21 mouse cellular contexts compared by ENCODE assay signal in the genomic region with DNA sequence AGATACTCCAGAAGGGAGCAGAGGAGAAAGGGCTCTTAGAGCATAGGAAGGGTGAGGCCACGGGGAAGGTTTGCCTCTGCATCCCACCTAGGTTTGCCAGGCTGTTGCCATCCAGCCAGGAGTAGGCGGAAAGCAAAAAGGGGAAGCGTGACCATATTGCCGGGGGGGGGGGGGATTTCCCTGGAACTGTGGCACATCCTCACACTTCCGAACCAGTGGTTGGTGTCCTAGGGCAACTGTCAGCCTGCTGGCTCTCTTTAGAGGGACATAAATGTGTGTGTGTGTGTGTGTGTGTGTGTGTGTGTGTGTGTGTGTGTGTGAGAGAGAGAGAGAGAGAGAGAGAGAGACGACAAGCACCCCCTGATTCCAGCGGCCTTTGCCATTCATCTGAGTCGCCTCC.
DNase-seq lines count a peak whose midpoint lies in the region; ATAC-seq and TF ChIP-seq lines count a peak whose summit lies in the region.
"Had no signal": no experiment of that assay in that cellular context is flagged by ENCODE, and none has a peak within 500 bp of the region (broad histone marks: within the 10 kb centered on the region; RNA-seq: fewer than 3 reads in every experiment).

No protein-coding gene starts in this region.

- WGBS in stomach, postnatal 0 days, result 65% methylated on average over 7 of the region's 8 CpGs
- WGBS in kidney, embryonic 16.5 days, result 91% methylated on average over 8 of the region's 8 CpGs
- WGBS in heart, embryonic 11.5 days (ENCODE audit: insufficient replicate concordance), result 88% methylated on average over 8 of the region's 8 CpGs

- H3K27me3 ChIP-seq in stomach, postnatal 0 days (ENCODE audit: control insufficient read depth, insufficient read depth, low read length), result no peaks in the 10 kb centered on the region
- H3K27me3 ChIP-seq in kidney, embryonic 16.5 days (ENCODE audit: insufficient read depth, low read length), result no peaks in the 10 kb centered on the region
- H3K27me3 ChIP-seq in heart, embryonic 11.5 days (ENCODE audit: control insufficient read depth, insufficient read depth, low read length), result no peaks in the 10 kb centered on the region
- H3K27me3 ChIP-seq: embryonic facial prominence, embryonic 15.5 days had no signal

- no peak overlapping the region for H3K4me3 ChIP-seq in stomach, postnatal 0 days (ENCODE audit: low read depth, low read length)
- no peak overlapping the region for H3K4me3 ChIP-seq in kidney, embryonic 16.5 days (ENCODE audit: low read length)
- H3K4me3 ChIP-seq in heart, embryonic 11.5 days (ENCODE audit: low read depth, low read length), result no peak overlapping the region
- H3K4me3 ChIP-seq: embryonic facial prominence, embryonic 15.5 days; erythroblast, embryonic 14.5 days; forebrain, embryonic 10.5 days; gastrocnemius, adult 2 months; heart, embryonic 10.5 days; hindbrain, embryonic 10.5 days had no signal

- DNase-seq in 416B (ENCODE audit: low read depth), result peak; percentile 10
- DNase-seq in stomach, postnatal 0 days (ENCODE audit: low spot score), result no peak
- DNase-seq in thymus, postnatal 25 days, result no peak
- DNase-seq: adrenal gland, adult 2 months; adrenal gland, postnatal 25 days; cerebellum, adult 2 months; embryo, embryonic 11 days; gastrocnemius, adult 2 months; gastrocnemius, postnatal 25 days; heart, adult 18-20 months had no signal

- peak; percentile 33; the same call in 1 of the 2 replicates for ATAC-seq in common myeloid progenitor, adult 5-6 weeks (replicated peaks; ENCODE audit: low read depth, poor library complexity, severe bottlenecking)
- peak; percentile 59 for ATAC-seq in megakaryocyte progenitor cell, adult 5-6 weeks (replicated peaks; ENCODE audit: poor library complexity)
- no peak for ATAC-seq in stomach, postnatal 0 days (ENCODE audit: low FRiP score, low TSS enrichment)
- no peak for ATAC-seq in kidney, embryonic 16.5 days (ENCODE audit: low FRiP score, low TSS enrichment)
- ATAC-seq in heart, embryonic 11.5 days (replicated peaks; ENCODE audit: insufficient number of reproducible peaks, low FRiP score, low TSS enrichment), result no peak
- ATAC-seq: forebrain, embryonic 14.5 days had no signal

- TF ChIP-seq CTCF in stomach, postnatal 0 days (IDR thresholded peaks at IDR 0.05; ENCODE audit: low read depth), result no peak

- no peak for TF ChIP-seq EP300 in stomach, postnatal 0 days (optimal IDR thresholded peaks at IDR 0.05)

- H3K9me3 ChIP-seq in stomach, postnatal 0 days (ENCODE audit: control insufficient read depth, low read length), result no peaks in the 10 kb centered on the region
- H3K9me3 ChIP-seq in kidney, embryonic 16.5 days (ENCODE audit: low read length), result peaks cover 4% of the 10 kb centered on the region; the same call in 1 of the 2 replicates
- H3K9me3 ChIP-seq in heart, embryonic 11.5 days (replicated peaks; ENCODE audit: control insufficient read depth, low read length), result no peaks in the 10 kb centered on the region
- H3K9me3 ChIP-seq: embryonic facial prominence, embryonic 15.5 days; forebrain, embryonic 10.5 days had no signal

- H3K36me3 ChIP-seq in stomach, postnatal 0 days (ENCODE audit: control insufficient read depth, insufficient read depth, low read length), result no peaks in the 10 kb centered on the region
- H3K36me3 ChIP-seq in kidney, embryonic 16.5 days (ENCODE audit: insufficient read depth, low read length), result peaks cover 4% of the 10 kb centered on the region; the same call in 1 of the 2 replicates
- no peaks in the 10 kb centered on the region for H3K36me3 ChIP-seq in heart, embryonic 11.5 days (ENCODE audit: control insufficient read depth, insufficient read depth, low read length)
- H3K36me3 ChIP-seq: embryonic facial prominence, embryonic 15.5 days; forebrain, embryonic 10.5 days; heart, embryonic 10.5 days; hindbrain, embryonic 10.5 days had no signal

- H3K4me2 ChIP-seq in stomach, postnatal 0 days (replicated peaks; ENCODE audit: low read depth), result no peak overlapping the region
- no peak overlapping the region for H3K4me2 ChIP-seq in kidney, embryonic 16.5 days (replicated peaks; ENCODE audit: low read depth, low read length)
- H3K4me2 ChIP-seq in heart, embryonic 11.5 days, result no peak overlapping the region
- H3K4me2 ChIP-seq: embryonic facial prominence, embryonic 15.5 days; hindbrain, embryonic 14.5 days had no signal

- no peak overlapping the region for H3K9ac ChIP-seq in stomach, postnatal 0 days (ENCODE audit: low read length)
- no peak overlapping the region for H3K9ac ChIP-seq in kidney, embryonic 16.5 days (replicated peaks; ENCODE audit: low read length)
- no peak overlapping the region for H3K9ac ChIP-seq in heart, embryonic 11.5 days (ENCODE audit: low read depth, low read length)
- H3K9ac ChIP-seq: embryonic facial prominence, embryonic 15.5 days; hindbrain, embryonic 14.5 days had no signal

- H3K4me1 ChIP-seq in stomach, postnatal 0 days (replicated peaks; ENCODE audit: control insufficient read depth, insufficient read depth), result peaks cover 3% of the 10 kb centered on the region; the same call in 1 of the 2 replicates
- H3K4me1 ChIP-seq in kidney, embryonic 16.5 days (ENCODE audit: insufficient read depth, low read length), result no peaks in the 10 kb centered on the region
- H3K4me1 ChIP-seq in heart, embryonic 11.5 days (ENCODE audit: control insufficient read depth, insufficient read depth, low read length), result peaks cover 7% of the 10 kb centered on the region; the same call in 1 of the 2 replicates
- H3K4me1 ChIP-seq: forebrain, embryonic 10.5 days; hindbrain, embryonic 10.5 days had no signal

- H3K27ac ChIP-seq in stomach, postnatal 0 days (replicated peaks), result peak overlapping the region; percentile 45
- H3K27ac ChIP-seq in kidney, embryonic 16.5 days (ENCODE audit: low read length), result no peak overlapping the region
- H3K27ac ChIP-seq in heart, embryonic 11.5 days (ENCODE audit: low read depth, low read length), result no peak overlapping the region
- H3K27ac ChIP-seq: embryonic facial prominence, embryonic 15.5 days; forebrain, embryonic 10.5 days; gastrocnemius, adult 2 months; heart, embryonic 10.5 days; hindbrain, embryonic 10.5 days; hindbrain, embryonic 14.5 days had no signal

Comparison
In these comparisons a context has a peak if more than half of its experiments do, and no peak if none do; other contexts are left out.
1. ATAC-seq: peak in common myeloid progenitor, adult 5-6 weeks (single experiment) and megakaryocyte progenitor cell, adult 5-6 weeks (single experiment); none in stomach, postnatal 0 days (single experiment), kidney, embryonic 16.5 days (single experiment) and heart, embryonic 11.5 days (single experiment).